Mouse (Mus musculus) heart, embryonic 15.5 days (tissue): ENCODE measurements at regions not wholly inside any gene's neighbourhood (a gene's known extent, or its start where the extent isn't known, plus 50 kb on each side); places are given as distances from the start of the nearest gene placed in this dataset.

Experiments
- ATAC-seq: fragments of 200-750 bp; cut with Nextera tagmentation; replicated peaks from 2 replicates; pipeline ENCODE4 v1.8.0; 2017; ENCODE audit warnings: low read depth, moderate TSS enrichment; ENCODE audit not compliant: insufficient number of reproducible peaks, insufficient read depth, low FRiP score
- H3K27ac ChIP-seq: fragments of 300-500 bp; sonication (generic); 2 replicates; pipeline ENCODE4 v1.5.1; 2015; ENCODE audit warnings: mild to moderate bottlenecking, inconsistent platforms
- H3K27me3 ChIP-seq: fragments of 300-500 bp; sonication (generic); 2 replicates; pipeline ENCODE4 v1.6.1; 2015; ENCODE audit warnings: inconsistent platforms
- H3K36me3 ChIP-seq: fragments of 300-500 bp; sonication (generic); 2 replicates; pipeline ENCODE4 v1.6.1; 2015; ENCODE audit warnings: mild to moderate bottlenecking, inconsistent platforms
- H3K4me1 ChIP-seq: fragments of 300-500 bp; sonication (generic); replicated peaks from 2 replicates; pipeline ENCODE4 v1.6.1; 2015; ENCODE audit warnings: inconsistent platforms
- H3K4me2 ChIP-seq: fragments of 300-500 bp; sonication (generic); 2 replicates; pipeline ENCODE4 v1.6.1; 2015; ENCODE audit warnings: inconsistent platforms, mild to moderate bottlenecking, moderate library complexity
- H3K4me3 ChIP-seq: fragments of 300-500 bp; sonication (generic); 2 replicates; pipeline ENCODE4 v1.5.1; 2015; ENCODE audit warnings: mild to moderate bottlenecking, inconsistent platforms
- H3K9ac ChIP-seq: fragments of 300-500 bp; sonication (generic); 2 replicates; pipeline ENCODE4 v1.6.1; 2015; ENCODE audit warnings: mild to moderate bottlenecking, inconsistent platforms
- H3K9me3 ChIP-seq: fragments of 300-500 bp; sonication (generic); replicated peaks from 2 replicates; pipeline ENCODE4 v1.6.1; 2016; ENCODE audit warnings: inconsistent platforms
- WGBS: fragments of 180-500 bp; shearing (Covaris S2); methylation state at CpG from one replicate; pipeline ENCODE4 v1.1.7; 2015; ENCODE audit warnings: mixed read lengths; 5-methylcytosine and 5-hydroxymethylcytosine counted together

GRCm38 (mm10) chr12:97783476-97783875, 475.8 kb downstream of the Galc start:
- ATAC-seq = no peak
- Histone ChIP-seq H3K9me3 (no peaks in the 10 kb centered on the region), H3K36me3 (no peaks in the 10 kb centered on the region), H3K27ac (no peak overlapping the region), H3K27me3 (no peaks in the 10 kb centered on the region), H3K9ac (no peak overlapping the region), H3K4me2 (no peak overlapping the region), H3K4me1 (no peaks in the 10 kb centered on the region), H3K4me3 (no peak overlapping the region)
- WGBS = 82% methylated on average over 3 of the region's 3 CpGs

GRCm38 (mm10) chr12:97759116-97759515, 500.1 kb downstream of the Galc start:
- Histone ChIP-seq H3K9ac (no peak overlapping the region), H3K4me2 (no peak overlapping the region), H3K27me3 (no peaks in the 10 kb centered on the region), H3K9me3 (no peaks in the 10 kb centered on the region), H3K4me1 (no peaks in the 10 kb centered on the region), H3K4me3 (no peak overlapping the region), H3K36me3 (no peaks in the 10 kb centered on the region), H3K27ac (no peak overlapping the region)
- WGBS = 73% methylated on average over 3 of the region's 3 CpGs
- ATAC-seq = no peak

DNA sequence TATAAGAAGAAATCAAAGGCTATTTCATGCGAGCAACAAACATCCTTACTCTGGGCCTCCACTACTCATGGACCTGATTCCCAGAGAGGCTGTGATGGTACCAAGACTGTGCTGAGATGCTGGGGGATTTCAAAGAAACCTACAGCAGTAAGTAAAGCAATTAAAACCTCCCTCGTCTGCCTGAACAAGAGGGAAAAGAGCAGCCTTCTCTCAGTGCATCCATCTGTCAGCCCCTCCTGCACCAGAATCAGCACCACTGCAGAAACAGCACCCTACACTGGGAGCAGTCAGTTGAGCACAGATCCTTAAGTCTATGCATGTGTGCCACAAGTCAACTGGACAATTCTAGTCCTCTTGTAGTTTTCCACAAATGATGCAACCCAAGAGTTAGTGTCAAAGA, 500.6 kb downstream of the Galc start:
- Histone ChIP-seq H3K9ac (no peak overlapping the region), H3K27me3 (no peaks in the 10 kb centered on the region), H3K9me3 (no peaks in the 10 kb centered on the region), H3K36me3 (no peaks in the 10 kb centered on the region), H3K4me3 (no peak overlapping the region), H3K27ac (no peak overlapping the region), H3K4me1 (no peaks in the 10 kb centered on the region), H3K4me2 (no peak overlapping the region)
- no peak for ATAC-seq
- 50% methylated on average over 2 of the region's 2 CpGs for WGBS

GRCm38 (mm10) chr12:97750166-97750565, 509.1 kb downstream of the Galc start:
- Histone ChIP-seq H3K27me3 (no peaks in the 10 kb centered on the region), H3K27ac (no peak overlapping the region), H3K36me3 (no peaks in the 10 kb centered on the region), H3K9ac (no peak overlapping the region), H3K4me3 (no peak overlapping the region), H3K4me2 (no peak overlapping the region), H3K9me3 (no peaks in the 10 kb centered on the region), H3K4me1 (no peaks in the 10 kb centered on the region)
- WGBS = 35% methylated on average over 2 of the region's 2 CpGs
- ATAC-seq = no peak

DNA sequence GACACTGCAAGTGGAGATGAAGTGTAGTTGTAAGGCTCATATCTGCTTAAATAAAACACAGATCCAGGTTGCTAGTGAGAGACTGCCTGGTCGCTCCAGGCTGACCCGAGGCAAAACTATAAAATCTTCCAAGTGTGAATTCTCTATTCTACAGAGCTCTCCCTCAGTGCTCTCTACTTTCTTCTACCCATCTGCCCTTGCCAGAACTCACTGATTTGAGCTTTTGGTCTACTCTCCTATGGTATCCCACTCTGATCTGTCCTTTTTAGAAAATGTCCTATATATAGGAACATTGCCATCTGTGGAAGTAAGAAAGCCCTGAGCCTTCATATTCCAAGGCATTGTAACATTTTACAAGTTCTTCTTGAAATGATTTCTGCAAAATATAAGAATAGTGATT, 518.3 kb downstream of the Galc start:
- no peak overlapping the region for H3K4me3 ChIP-seq
- H3K9ac ChIP-seq = no peak overlapping the region
- H3K27me3 ChIP-seq = no peaks in the 10 kb centered on the region
- no peaks in the 10 kb centered on the region for H3K36me3 ChIP-seq
- H3K4me2 ChIP-seq = no peak overlapping the region
- no peak for ATAC-seq
- 60% methylated on average over 2 of the region's 2 CpGs for WGBS
- H3K27ac ChIP-seq = no peak overlapping the region
- H3K4me1 ChIP-seq = no peaks in the 10 kb centered on the region
- no peaks in the 10 kb centered on the region for H3K9me3 ChIP-seq

GRCm38 (mm10) chr12:97732078-97732580, 527.1 kb downstream of the Galc start:
- Histone ChIP-seq H3K4me2 (no peak overlapping the region), H3K36me3 (no peaks in the 10 kb centered on the region), H3K4me1 (no peaks in the 10 kb centered on the region), H3K27ac (no peak overlapping the region), H3K9ac (no peak overlapping the region), H3K4me3 (no peak overlapping the region), H3K9me3 (no peaks in the 10 kb centered on the region), H3K27me3 (no peaks in the 10 kb centered on the region)
- ATAC-seq = no peak
- 80% methylated on average over 6 of the region's 6 CpGs for WGBS

GRCm38 (mm10) chr12:97720554-97720953, 538.7 kb downstream of the Galc start:
- Histone ChIP-seq H3K36me3 (no peaks in the 10 kb centered on the region), H3K4me3 (no peak overlapping the region), H3K4me2 (no peak overlapping the region), H3K27me3 (no peaks in the 10 kb centered on the region), H3K9me3 (no peaks in the 10 kb centered on the region), H3K9ac (no peak overlapping the region), H3K27ac (no peak overlapping the region), H3K4me1 (no peaks in the 10 kb centered on the region)
- no peak for ATAC-seq
- WGBS = 62% methylated on average over 3 of the region's 3 CpGs

DNA sequence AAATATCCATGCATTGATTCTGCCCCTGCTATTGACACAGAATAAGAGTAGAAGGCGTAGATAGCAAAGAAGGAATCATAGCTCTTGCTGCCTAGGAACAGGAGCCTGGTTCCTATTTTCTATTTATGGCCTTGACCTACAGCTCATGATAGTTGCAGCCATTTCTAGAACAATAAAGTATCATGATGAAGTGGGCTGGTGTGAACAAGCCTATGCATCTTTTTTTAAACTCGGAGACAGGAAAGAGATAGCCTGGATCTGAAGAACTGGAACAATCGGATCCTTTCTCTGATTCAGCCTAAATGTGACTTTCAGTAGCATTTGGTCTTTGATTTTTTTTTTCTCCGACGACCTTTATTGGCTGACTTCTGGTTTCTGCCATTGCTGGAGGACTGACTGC, 541.4 kb downstream of the Galc start:
- Histone ChIP-seq H3K27ac (no peak overlapping the region), H3K36me3 (no peaks in the 10 kb centered on the region), H3K9me3 (no peaks in the 10 kb centered on the region), H3K4me2 (no peak overlapping the region), H3K4me3 (no peak overlapping the region), H3K27me3 (no peaks in the 10 kb centered on the region), H3K9ac (no peak overlapping the region), H3K4me1 (no peaks in the 10 kb centered on the region)
- ATAC-seq = no peak
- WGBS = 67% methylated on average over 5 of the region's 5 CpGs
